Mouse (Mus musculus): ENCODE measurements at regions not wholly inside any gene's neighbourhood (a gene's known extent, or its start where the extent isn't known, plus 50 kb on each side); places are given as distances from the start of the nearest gene placed in this dataset.
"Not testable (repeated sequence)": the region's sequence is repeated elsewhere in the genome, so short reads cannot be mapped to it uniquely, and the experiment has no call there.

- no peak for DNase-seq (ENCODE audit: low spot score)
Measured at GRCm38 (mm10) chr9:9342456-9343185, 103.7 kb upstream of the Arhgap42 start.

- no peak for DNase-seq (ENCODE audit: low spot score)
Measured at GRCm38 (mm10) chr9:9318624-9319023, 79.7 kb upstream of the Arhgap42 start.

DNA sequence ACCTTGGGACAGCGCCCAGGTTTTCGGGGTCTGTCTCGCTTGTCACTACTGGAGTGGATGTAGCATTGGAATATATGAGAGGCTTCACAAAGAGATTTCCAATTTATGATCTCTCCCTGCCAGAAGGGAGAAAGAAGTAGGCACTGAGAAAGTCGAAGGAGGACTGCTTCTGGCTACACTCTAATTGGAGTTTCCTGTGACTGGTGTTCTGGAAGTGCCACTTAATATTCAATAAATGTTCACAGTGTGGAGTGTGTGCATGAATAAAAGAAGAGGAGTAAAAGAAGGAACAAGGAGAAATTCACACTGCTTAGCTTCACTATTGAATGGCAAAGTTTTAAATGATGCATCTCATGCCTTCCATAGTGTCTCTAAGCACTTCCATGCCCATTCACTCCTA, 77.1 kb upstream of the Arhgap42 start:
- no peak for DNase-seq (ENCODE audit: low spot score)

DNA sequence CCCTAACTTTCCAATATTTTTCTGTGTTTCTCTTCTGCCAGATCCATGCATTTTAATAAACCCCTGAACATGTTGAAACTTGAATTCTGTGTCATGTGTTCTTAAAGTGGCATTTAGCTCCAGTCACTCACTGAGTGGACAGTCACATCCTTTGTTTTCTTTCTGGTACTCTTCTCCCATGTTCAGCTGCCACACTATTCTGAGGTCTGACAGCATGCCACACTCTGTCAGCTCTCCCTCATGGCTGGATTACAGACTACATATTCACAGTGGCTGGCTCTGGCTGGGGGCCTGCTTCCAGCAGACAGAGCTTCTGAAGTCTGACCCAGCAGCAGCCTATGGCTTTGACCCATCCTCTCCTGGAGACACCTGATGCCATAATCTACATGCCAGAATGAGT, 73.4 kb upstream of the Arhgap42 start:
- no peak for DNase-seq (ENCODE audit: low spot score)

GRCm38 (mm10) chr9:9311627-9312265, 72.8 kb upstream of the Arhgap42 start:
- DNase-seq (ENCODE audit: low spot score) = no peak

DNA sequence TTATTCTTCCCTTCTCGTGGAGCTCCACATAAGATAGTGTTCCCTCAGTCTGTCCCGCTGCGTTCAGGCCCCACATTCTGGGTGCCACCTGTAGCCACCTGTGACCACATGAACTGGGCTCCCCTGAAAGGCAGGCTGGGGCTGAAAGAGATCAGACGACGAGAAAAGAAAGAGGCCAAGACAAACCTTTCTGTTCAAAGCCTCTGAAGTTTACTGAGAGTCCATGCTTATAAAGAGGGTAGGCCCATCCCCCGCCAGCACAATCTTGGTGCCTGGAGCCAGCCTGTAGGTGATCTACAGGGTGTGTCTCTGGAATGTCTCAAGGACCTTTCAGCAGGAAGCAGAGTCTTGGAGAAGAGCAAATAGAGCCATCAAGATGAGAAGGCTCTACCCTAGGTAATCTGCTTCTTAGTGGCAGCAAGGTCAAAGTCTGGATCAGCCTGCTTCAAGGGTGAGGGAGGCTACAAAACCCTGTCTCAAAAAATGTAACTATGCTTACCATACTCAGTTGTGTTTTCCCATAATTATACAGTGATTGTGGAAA, 72.2 kb upstream of the Arhgap42 start:
- DNase-seq (ENCODE audit: low spot score) = not testable (repeated sequence)

GRCm38 (mm10) chr9:9290767-9291166, 51.9 kb upstream of the Arhgap42 start:
- no peak for DNase-seq (ENCODE audit: low spot score)

DNA sequence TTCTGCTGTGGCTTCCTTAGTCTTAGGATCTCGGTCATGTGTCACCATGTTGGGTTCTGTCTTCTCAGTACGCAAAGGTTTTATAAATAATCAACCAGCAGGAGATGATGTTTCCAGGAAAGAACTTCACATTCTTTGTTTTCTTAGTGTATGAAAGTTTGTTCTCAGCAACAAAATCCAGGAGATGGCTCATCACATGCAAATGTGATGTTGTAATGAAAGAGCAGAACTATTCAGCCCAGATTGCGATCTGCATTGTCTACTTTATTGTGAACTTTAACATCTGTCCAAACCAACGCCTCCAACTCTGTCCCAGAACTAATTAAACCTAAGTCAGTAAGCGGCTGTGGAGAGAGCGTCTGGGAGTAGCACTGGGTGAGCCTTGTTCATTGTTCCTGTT, 50.7 kb upstream of the Arhgap42 start:
- no peak for DNase-seq (ENCODE audit: low spot score)

Data from ovary, postnatal 36 days (tissue).